Mouse (Mus musculus) adrenal gland, postnatal 25 days (tissue): ENCODE results near the gene Brd4. TPM values are rescaled to one million over a fixed set of nuclear protein-coding genes. Genes with fewer than 3 reads are reported as not detected.
A peak's percentile ranks its signal among the peaks of the same experiment; 100 is the strongest.

Source experiments
- DNase-seq: peaks from one replicate; pipeline ENCODE4 v3.0.0; 2021; ENCODE audit warnings: mixed read lengths
- total RNA-seq: library from RNA; stranded (reverse); gene quantifications from 2 replicates; pipeline ENCODE4 v1.2.3, GENCODE M21; 2021

The Brd4 gene
- total RNA-seq, 1 experiment from 2014 or later: 122 TPM

- DNase-seq: peak; percentile 36
Observed at GRCm38 (mm10) chr17:32165803-32166595, 118.5 kb downstream of the Brd4 start.

GRCm38 (mm10) chr17:32165266-32165802 is 119.2 kb downstream of the Brd4 start:
- no peak for DNase-seq

- DNase-seq: no peak
Observed at GRCm38 (mm10) chr17:32164780-32165179, 119.7 kb downstream of the Brd4 start.

- DNase-seq: no peak
Observed at GRCm38 (mm10) chr17:32163910-32164650, 120.4 kb downstream of the Brd4 start.

- peak; percentile 69 for DNase-seq
Observed at GRCm38 (mm10) chr17:32162112-32162850, 122.2 kb downstream of the Brd4 start.

- no peak for DNase-seq
Observed at GRCm38 (mm10) chr17:32160882-32161281, 123.6 kb downstream of the Brd4 start.

- no peak for DNase-seq
Observed at GRCm38 (mm10) chr17:32158841-32159240, 125.7 kb downstream of the Brd4 start.

- DNase-seq: no peak
Observed at GRCm38 (mm10) chr17:32146718-32147117, 137.8 kb downstream of the Brd4 start.

Other genes starting within 250 kb of the Brd4 start
- gene Rrp1b, start 248.6 kb downstream of the Brd4 start, total RNA-seq: 27.5 and 29.5 TPM in 2 replicates
- gene Hsf2bp, start 248.4 kb downstream of the Brd4 start, total RNA-seq: 0.76 and 1.2 TPM in 2 replicates
- gene Notch3, start 117.9 kb downstream of the Brd4 start, total RNA-seq: 11.3 and 11.8 TPM in 2 replicates
- not detected in 2 replicates for gene Ephx3, start 95.2 kb downstream of the Brd4 start, total RNA-seq
- gene Akap8, start 36.5 kb upstream of the Brd4 start, total RNA-seq: 85.2 and 89.0 TPM in 2 replicates
- gene Akap8l, start 65.9 kb upstream of the Brd4 start, total RNA-seq: 163 and 192 TPM in 2 replicates
- gene Wiz, start 104.7 kb upstream of the Brd4 start, total RNA-seq: 55.4 and 58.3 TPM in 2 replicates
- 0.57 and 1.2 TPM in 2 replicates for gene Rasal3, start 118.9 kb upstream of the Brd4 start, total RNA-seq
- gene Pglyrp2, start 139.4 kb upstream of the Brd4 start, total RNA-seq: 0.12 and 0.57 TPM in 2 replicates
- gene Cyp4f39, start 168.0 kb upstream of the Brd4 start, total RNA-seq: not detected in 2 replicates
- gene Cyp4f17, start 221.3 kb upstream of the Brd4 start, total RNA-seq: 8.3 and 9.4 TPM in 2 replicates